Mouse (Mus musculus): ENCODE results near the gene Stx8.

Gene Stx8

DNA sequence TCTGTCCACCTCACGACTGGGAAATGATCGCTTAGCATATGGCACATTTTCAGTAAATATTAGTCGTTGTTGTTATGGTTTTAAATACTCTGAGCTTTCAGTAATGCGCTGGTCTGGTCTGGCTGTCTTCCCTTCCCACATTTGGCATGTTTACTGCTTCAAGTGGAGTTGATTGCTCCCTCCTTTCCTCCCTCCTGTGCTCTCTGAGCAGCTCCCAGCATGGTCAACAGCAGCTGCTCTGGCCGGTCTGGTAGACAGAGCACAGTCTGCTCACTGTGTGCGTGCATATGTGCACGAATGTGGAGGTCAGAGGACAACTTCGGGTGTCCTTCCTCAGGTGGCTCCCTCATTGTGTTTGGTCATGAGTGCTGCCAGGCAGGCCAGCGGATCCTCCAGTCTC is 120.2 kb downstream of the Stx8 start:
- ATAC-seq (ENCODE audit: low TSS enrichment): no peak

GRCm38 (mm10) chr11:68089426-68089825 is 123.4 kb downstream of the Stx8 start:
- ATAC-seq (ENCODE audit: low TSS enrichment): no peak

DNA sequence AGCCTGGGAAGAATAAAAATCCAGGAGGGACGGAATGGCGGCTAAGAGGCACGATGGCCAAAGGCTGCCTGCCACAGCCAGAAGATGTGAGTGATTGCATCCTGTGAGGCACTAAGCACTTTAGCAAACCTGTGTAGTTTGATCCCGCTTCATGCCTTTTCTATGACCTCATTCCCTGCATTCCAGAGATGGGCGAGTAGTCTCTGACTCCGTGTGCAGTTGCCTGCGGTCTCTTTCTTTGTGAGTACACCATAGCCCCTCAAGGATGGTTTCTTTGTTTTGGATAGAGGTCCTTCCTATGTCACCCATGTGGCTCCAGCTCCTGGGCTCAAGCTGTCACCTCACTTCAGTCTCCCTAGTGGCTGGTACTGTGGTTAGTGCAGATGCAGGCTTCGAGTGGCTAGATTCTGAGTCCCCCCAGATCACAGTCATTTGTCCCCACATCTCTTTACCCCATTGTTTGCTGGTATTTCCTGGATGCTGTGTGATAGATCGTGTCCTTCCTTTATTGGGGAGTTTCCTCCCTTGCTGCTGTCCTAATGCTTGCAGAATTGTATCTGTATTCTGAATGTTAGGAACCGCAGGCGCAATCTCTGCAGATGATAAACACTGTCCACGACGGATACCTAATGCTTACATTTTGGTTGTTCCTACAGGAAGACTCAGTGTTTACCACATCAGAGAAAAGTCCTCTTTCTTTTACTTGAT is 124.0 kb downstream of the Stx8 start:
- ATAC-seq (ENCODE audit: low TSS enrichment): no peak

- ATAC-seq (ENCODE audit: low TSS enrichment): no peak
Observed at GRCm38 (mm10) chr11:68091975-68092759, 126.2 kb downstream of the Stx8 start.

GRCm38 (mm10) chr11:68101598-68101997 is 135.6 kb downstream of the Stx8 start:
- no peak for ATAC-seq (ENCODE audit: low TSS enrichment)

- no peak for ATAC-seq (ENCODE audit: low TSS enrichment)
Observed at GRCm38 (mm10) chr11:68103480-68103879, 137.5 kb downstream of the Stx8 start.

DNA sequence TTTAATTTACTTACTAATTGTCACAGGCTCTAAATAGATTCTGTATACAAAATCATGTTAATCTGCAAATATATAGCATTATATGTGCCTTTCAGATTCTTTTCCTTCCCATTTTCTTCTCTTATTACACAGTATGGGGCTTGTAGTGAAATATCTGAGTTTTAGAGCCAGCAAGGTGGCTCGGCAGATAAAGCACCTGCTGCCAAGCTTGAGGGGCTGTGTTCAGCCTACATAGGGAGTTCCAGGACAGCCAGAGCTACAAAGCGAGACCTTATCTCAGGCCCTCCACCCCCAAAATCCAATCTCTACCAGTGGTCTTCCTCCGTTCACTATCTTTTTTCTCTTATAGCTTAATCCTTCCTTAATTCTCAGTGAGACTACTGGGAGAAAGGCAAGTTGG is 140.1 kb downstream of the Stx8 start:
- ATAC-seq (ENCODE audit: low TSS enrichment): no peak

- no peak for ATAC-seq (ENCODE audit: low TSS enrichment)
Observed at GRCm38 (mm10) chr11:68113454-68114100, 147.6 kb downstream of the Stx8 start.

- ATAC-seq (ENCODE audit: low TSS enrichment): no peak
Observed at GRCm38 (mm10) chr11:68114202-68114601, 148.2 kb downstream of the Stx8 start.

GRCm38 (mm10) chr11:68116157-68116556 is 150.2 kb downstream of the Stx8 start:
- ATAC-seq (ENCODE audit: low TSS enrichment): no peak

DNA sequence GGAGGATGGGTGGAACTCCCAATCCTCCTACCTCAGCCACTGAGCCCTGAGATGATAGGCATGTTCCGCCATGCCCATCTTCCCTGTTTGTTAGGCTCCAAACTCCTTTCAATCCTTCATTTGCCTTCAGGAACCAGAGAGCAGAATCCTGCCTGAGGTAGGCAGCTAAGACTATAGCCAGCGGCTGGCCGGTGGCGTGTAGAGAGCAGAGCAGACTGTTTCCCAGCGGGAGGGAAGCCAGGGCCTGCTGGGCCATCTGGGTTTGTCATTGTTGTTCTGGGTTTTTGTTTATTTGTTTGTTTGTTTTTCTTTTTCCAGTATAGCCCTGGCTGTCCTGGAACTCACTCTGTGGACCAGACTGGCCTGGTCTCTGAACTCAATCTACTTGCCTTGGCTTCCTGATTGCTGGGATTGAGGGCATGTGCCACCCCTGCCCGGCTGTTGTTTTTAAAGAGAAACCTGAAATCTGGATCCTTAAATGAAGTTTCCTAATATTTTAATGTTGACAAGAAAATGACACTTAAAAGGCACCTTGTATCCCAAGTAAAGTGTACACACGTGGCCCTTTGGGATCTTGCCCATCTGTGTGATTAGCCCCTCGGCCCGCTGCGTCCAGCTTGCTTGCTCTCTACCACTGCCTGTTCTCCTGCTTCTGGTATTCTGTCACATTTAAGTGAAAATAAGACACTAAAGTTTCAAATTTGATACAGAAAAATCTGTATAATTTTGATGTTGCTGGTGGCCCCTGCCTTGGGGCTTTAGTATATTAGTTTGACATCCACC is 152.1 kb downstream of the Stx8 start:
- ATAC-seq (ENCODE audit: low TSS enrichment): no peak

GRCm38 (mm10) chr11:68118679-68119078 is 152.7 kb downstream of the Stx8 start:
- no peak for ATAC-seq (ENCODE audit: low TSS enrichment)

DNA sequence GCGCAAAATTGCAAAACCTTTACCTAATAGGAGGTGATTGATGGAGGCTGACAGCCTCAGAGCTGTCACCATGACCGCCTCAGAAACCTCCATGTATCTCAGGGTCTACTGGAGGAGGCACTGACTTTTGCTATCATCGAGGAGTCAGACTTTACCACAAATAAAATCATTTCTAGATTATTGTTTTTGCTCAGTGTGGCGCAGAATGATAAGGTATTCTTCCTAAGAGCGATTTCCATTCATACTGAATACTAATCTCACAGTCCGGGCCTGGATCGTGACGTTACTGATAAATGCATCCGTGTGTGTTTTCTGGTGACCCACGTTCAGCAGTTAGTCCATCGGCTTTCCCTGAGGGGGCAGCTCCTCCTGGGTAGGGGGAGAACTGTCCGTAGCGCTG is 153.1 kb downstream of the Stx8 start:
- no peak for ATAC-seq (ENCODE audit: low TSS enrichment)

GRCm38 (mm10) chr11:68121260-68121659 is 155.3 kb downstream of the Stx8 start:
- no peak for ATAC-seq (ENCODE audit: low TSS enrichment)

DNA sequence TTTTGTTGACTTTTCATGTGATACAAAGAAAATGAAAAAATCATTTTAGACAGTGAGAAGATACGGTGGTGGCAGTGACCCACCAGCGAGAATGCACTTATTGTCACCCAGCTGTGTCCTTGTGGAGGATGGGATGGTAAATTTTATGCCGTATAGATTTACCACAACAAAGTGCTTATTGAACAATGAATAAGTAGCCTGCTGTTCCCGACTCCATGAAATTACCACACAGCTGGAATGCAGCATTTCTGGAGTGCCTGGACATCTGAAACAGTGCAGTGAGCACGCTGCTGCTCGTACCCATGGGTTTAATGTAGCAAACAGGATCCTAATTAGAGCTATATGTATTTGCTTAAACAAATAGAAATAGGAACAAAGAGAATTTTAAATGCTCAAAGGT is 155.7 kb downstream of the Stx8 start:
- no peak for ATAC-seq (ENCODE audit: low TSS enrichment)

DNA sequence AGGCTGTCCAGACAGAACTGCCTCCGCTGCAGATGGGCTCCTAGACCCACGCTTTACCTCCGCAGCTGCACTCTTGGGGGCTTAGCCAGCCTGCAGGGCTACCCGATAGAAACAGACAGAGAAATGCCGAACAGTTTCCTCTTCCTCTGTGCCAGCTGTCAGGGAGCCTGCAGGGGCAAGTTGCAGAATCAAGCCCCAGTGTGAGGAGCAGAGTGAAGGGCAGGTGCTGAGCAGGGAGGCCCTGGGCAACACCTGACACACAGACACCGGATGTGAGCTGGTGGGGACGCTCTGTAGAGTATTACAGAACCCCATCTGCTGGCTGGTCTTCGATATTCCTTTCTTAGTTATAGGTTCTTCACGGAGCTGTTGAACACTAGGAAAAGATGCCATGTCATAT is 160.1 kb downstream of the Stx8 start:
- ATAC-seq (ENCODE audit: low TSS enrichment): no peak

GRCm38 (mm10) chr11:68134494-68134893 is 168.5 kb downstream of the Stx8 start:
- no peak for ATAC-seq (ENCODE audit: low TSS enrichment)

GRCm38 (mm10) chr11:68135350-68135749 is 169.4 kb downstream of the Stx8 start:
- no peak for ATAC-seq (ENCODE audit: low TSS enrichment)

GRCm38 (mm10) chr11:68136687-68137086 is 170.7 kb downstream of the Stx8 start:
- no peak for ATAC-seq (ENCODE audit: low TSS enrichment)

- ATAC-seq (ENCODE audit: low TSS enrichment): no peak
Observed at GRCm38 (mm10) chr11:68142296-68142695, 176.3 kb downstream of the Stx8 start.

DNA sequence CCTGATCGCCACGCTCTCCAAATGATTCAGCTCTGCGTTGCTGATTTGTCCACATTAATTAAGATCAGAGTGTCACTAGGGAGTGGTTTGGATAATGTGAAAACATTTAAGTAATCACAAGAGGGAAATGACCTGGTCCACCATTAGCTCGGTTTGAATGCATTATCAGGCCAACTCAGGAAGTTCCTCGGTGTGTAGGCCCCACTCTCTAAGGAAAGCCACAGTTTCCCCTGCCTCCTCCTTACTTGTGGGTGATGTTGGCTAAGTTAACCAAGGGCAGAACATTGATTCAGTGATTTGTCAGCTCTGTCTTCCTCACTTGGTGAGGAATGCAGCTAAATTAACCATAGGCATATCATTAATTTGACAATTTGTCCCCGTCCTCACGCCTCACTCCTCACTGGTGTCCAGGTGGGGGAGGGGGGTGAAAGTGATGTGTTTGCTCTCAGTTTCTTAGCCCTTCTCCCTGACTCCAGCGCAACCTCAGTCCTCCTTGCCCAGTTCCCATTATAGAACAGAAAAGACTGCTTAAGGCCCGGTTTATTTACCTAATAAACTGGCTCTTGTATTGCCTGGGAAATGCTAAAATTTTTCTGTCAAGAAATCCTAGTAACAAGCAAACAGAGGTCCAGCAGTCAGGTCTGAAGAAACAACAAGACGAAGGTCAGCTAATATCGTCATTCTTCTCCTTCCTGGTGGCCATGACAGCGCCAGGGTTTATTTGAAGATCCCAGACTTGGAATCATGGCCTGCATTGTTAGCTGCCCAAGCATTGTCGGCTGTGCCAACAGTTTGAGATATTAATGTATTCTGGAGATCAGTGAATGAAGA is 178.5 kb downstream of the Stx8 start:
- ATAC-seq (ENCODE audit: low TSS enrichment): no peak
